Mouse (Mus musculus): ENCODE results near the gene Smco4. TPM values are rescaled to one million over a fixed set of nuclear protein-coding genes. Genes with fewer than 3 reads are reported as not detected.
"Not testable (repeated sequence)": the region's sequence is repeated elsewhere in the genome, so short reads cannot be mapped to it uniquely, and the experiment has no call there.

Smco4 gene
- polyA plus RNA-seq, 1 experiment from 2014 or later = 3.9 TPM

DNA sequence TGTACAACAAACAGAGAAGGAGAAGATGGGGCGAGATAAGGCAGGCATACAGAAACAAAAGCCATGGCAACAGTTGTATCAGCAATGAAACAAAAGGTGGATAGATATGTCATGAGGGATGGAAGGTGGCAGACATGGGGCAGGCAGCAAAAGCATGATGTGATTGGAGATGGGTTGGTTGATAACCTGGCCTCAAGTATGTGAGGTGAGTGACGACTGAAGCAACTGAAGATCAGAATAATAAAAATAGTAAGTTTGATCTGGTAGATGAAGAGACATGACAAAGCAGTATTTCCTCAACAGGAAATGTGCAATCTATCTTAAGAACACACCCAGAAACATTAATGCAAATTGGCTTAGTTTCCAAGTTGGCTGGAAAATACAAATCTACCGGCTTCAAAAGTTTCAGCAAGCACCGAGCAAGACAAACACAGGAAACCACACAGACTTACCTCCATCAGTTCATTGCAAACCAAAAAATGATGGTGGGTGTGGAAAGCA is 57.3 kb downstream of the Smco4 start:
- no peak overlapping the region for H3K27ac ChIP-seq (ENCODE audit: low read length)
- H3K9ac ChIP-seq (ENCODE audit: low read length) = no peak overlapping the region
- WGBS = 64% methylated on average over 4 of the region's 4 CpGs
- no peak overlapping the region for H3K4me2 ChIP-seq (ENCODE audit: low read depth, low read length)
- H3K4me1 ChIP-seq (ENCODE audit: control insufficient read depth, insufficient read depth, low read length) = no peaks in the 10 kb centered on the region
- no peaks in the 10 kb centered on the region for H3K27me3 ChIP-seq (ENCODE audit: control insufficient read depth, insufficient read depth, low read length)
- no peak for ATAC-seq (ENCODE audit: insufficient read depth, low FRiP score)
- no peaks in the 10 kb centered on the region for H3K9me3 ChIP-seq (replicated peaks; ENCODE audit: control insufficient read depth, low read length)
- no peaks in the 10 kb centered on the region for H3K36me3 ChIP-seq (ENCODE audit: control insufficient read depth, insufficient read depth, low read length)
- no peak overlapping the region for H3K4me3 ChIP-seq (replicated peaks; ENCODE audit: low read length)

GRCm38 (mm10) chr9:15551073-15551472 is 57.8 kb downstream of the Smco4 start:
- not testable (repeated sequence) for H3K9me3 ChIP-seq (replicated peaks; ENCODE audit: control insufficient read depth, low read length); H3K4me1 ChIP-seq (ENCODE audit: control insufficient read depth, insufficient read depth, low read length); H3K4me2 ChIP-seq (ENCODE audit: low read depth, low read length); H3K9ac ChIP-seq (ENCODE audit: low read length); H3K36me3 ChIP-seq (ENCODE audit: control insufficient read depth, insufficient read depth, low read length); H3K4me3 ChIP-seq (replicated peaks; ENCODE audit: low read length); ATAC-seq (ENCODE audit: insufficient read depth, low FRiP score); H3K27ac ChIP-seq (ENCODE audit: low read length); H3K27me3 ChIP-seq (ENCODE audit: control insufficient read depth, insufficient read depth, low read length)
- 83% methylated on average over 6 of the region's 6 CpGs for WGBS

DNA sequence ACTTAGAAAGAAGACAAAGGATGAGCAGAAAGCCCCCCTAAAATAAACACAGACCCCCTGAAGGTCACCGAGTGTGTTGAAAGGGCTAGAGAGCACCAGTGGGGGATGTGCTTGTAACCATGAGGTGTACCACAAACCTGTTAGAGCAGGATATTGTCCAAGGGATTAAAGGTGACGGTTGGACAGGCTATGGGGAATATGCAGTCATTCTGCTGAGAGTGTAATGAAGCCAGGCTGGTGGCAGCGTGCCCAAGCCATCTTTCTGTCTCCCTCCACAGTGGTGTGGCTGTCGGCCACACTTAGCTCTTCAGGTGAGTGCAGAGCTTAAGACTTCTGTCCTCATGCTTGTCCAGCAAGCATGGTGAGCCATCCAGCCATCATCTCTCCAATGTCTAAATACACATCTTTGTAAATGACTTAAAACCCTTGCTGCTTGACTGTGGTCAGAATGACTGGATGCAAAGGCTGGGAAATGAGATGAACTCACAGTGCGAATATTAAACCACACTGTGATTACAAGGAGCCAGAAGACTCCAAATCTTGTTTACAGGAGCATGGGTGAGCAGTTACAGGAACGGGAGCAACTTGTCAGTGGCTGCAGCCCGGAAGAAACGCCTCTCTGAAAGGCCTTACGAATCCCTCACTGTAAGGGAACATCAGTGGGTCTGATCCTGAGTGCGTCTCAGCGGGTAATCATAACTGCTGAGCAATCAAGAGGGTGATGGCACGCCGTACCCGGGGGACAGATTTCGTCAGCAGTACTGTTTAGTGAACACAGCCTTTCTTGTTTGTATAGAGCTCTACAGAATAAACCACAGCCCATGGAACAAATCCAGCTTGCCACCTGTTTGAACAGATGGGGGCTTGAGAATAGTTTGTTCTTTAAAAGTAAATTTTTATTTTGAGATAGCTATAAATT is 59.0 kb downstream of the Smco4 start:
- no peaks in the 10 kb centered on the region for H3K4me1 ChIP-seq (ENCODE audit: control insufficient read depth, insufficient read depth, low read length)
- no peak; the same call in 1 of the 2 replicates for ATAC-seq (ENCODE audit: insufficient read depth, low FRiP score)
- no peaks in the 10 kb centered on the region for H3K9me3 ChIP-seq (replicated peaks; ENCODE audit: control insufficient read depth, low read length)
- no peak overlapping the region for H3K4me3 ChIP-seq (replicated peaks; ENCODE audit: low read length)
- no peak overlapping the region for H3K9ac ChIP-seq (ENCODE audit: low read length)
- 45% methylated on average over 15 of the region's 15 CpGs for WGBS
- no peaks in the 10 kb centered on the region for H3K27me3 ChIP-seq (ENCODE audit: control insufficient read depth, insufficient read depth, low read length)
- no peak overlapping the region for H3K27ac ChIP-seq (ENCODE audit: low read length)
- no peak overlapping the region for H3K4me2 ChIP-seq (ENCODE audit: low read depth, low read length)
- H3K36me3 ChIP-seq (ENCODE audit: control insufficient read depth, insufficient read depth, low read length) = no peaks in the 10 kb centered on the region

- 82% methylated on average over 8 of the region's 8 CpGs for WGBS
- H3K9ac ChIP-seq (ENCODE audit: low read length) = no peak overlapping the region
Observed at GRCm38 (mm10) chr9:15553322-15553721, 60.1 kb downstream of the Smco4 start.

GRCm38 (mm10) chr9:15560451-15560850 is 67.2 kb downstream of the Smco4 start:
- Histone ChIP-seq H3K36me3 (ENCODE audit: control insufficient read depth, insufficient read depth, low read length) (no peaks in the 10 kb centered on the region), H3K4me1 (ENCODE audit: control insufficient read depth, insufficient read depth, low read length) (no peaks in the 10 kb centered on the region), H3K27ac (ENCODE audit: low read length) (no peak overlapping the region), H3K27me3 (ENCODE audit: control insufficient read depth, insufficient read depth, low read length) (no peaks in the 10 kb centered on the region), H3K4me2 (ENCODE audit: low read depth, low read length) (no peak overlapping the region), H3K9me3 (replicated peaks; ENCODE audit: control insufficient read depth, low read length) (0 out of 2 replicates have a peak, but pooled peaks cover 3% of the 10 kb centered on the region), H3K9ac (ENCODE audit: low read length) (no peak overlapping the region), H3K4me3 (replicated peaks; ENCODE audit: low read length) (no peak overlapping the region)
- ATAC-seq (ENCODE audit: insufficient read depth, low FRiP score) = no peak
- WGBS = 67% methylated on average over 3 of the region's 3 CpGs

More at GRCm38 (mm10) chr9:15553322-15553721, 60.1 kb downstream of the Smco4 start:
- H3K4me3 ChIP-seq (replicated peaks; ENCODE audit: low read length) = no peak overlapping the region
- H3K27ac ChIP-seq (ENCODE audit: low read length) = no peak overlapping the region
- no peaks in the 10 kb centered on the region for H3K4me1 ChIP-seq (ENCODE audit: control insufficient read depth, insufficient read depth, low read length)
- no peak for ATAC-seq (ENCODE audit: insufficient read depth, low FRiP score)
- H3K36me3 ChIP-seq (ENCODE audit: control insufficient read depth, insufficient read depth, low read length) = no peaks in the 10 kb centered on the region
- no peaks in the 10 kb centered on the region for H3K27me3 ChIP-seq (ENCODE audit: control insufficient read depth, insufficient read depth, low read length)
- no peak overlapping the region for H3K4me2 ChIP-seq (ENCODE audit: low read depth, low read length)
- no peaks in the 10 kb centered on the region for H3K9me3 ChIP-seq (replicated peaks; ENCODE audit: control insufficient read depth, low read length)

DNA sequence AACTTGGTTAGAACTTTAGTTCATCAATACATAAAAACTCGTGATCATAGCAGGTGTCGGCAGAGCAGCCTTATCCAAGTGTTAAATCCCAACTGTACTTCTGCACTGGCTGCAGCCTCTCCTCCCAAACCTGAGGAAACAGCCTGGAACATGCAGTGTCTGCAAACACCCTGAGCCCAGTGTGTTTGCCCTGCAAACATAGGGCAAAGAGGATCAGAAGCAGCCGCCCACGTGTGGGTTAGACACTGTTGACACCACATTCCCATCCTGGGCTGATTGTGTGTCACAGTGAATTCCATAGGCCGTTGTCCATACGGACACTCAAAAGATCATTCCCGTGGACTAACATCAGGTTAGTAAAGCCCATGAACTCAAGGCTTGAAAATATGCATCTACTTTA is 69.1 kb downstream of the Smco4 start:
- Histone ChIP-seq H3K36me3 (ENCODE audit: control insufficient read depth, insufficient read depth, low read length) (no peaks in the 10 kb centered on the region), H3K4me1 (ENCODE audit: control insufficient read depth, insufficient read depth, low read length) (no peaks in the 10 kb centered on the region), H3K4me2 (ENCODE audit: low read depth, low read length) (no peak overlapping the region), H3K27ac (ENCODE audit: low read length) (no peak overlapping the region), H3K27me3 (ENCODE audit: control insufficient read depth, insufficient read depth, low read length) (no peaks in the 10 kb centered on the region), H3K9me3 (replicated peaks; ENCODE audit: control insufficient read depth, low read length) (0 out of 2 replicates have a peak, but pooled peaks cover 3% of the 10 kb centered on the region), H3K4me3 (replicated peaks; ENCODE audit: low read length) (no peak overlapping the region), H3K9ac (ENCODE audit: low read length) (no peak overlapping the region)
- no peak for ATAC-seq (ENCODE audit: insufficient read depth, low FRiP score)
- WGBS = 60% methylated on average over 7 of the region's 7 CpGs

DNA sequence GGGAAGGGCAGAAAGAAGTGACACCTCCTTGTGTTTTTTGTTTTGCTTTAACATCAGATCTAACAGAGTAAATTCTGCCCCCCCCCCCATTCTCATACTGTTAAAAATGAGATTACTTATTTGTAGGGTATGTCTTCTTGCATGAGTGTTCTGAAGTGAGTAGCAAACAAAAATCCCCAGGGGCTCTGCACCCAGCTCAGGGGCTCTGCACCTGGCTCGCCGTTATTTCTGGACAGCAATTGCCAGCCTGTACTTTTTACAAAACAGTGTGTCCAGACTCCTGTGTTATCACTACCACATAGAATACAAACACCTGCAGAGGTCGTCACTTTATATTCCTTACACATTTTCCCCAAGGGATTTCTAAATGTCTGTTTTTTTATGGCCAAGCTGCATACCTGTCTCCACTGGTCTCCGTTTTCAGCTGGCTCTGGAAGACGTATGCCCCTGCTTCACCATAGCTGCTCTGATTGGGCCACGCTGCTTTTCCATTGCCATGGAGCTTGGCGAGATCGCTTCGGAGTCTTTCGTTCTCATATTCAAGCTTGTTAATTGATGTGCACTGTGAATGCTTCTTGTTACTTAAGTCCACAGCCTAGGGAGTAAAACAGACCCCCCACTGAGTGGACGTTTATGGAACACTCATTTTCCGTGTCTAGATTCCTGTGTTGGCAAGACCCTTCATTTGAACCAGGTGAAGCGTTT is 81.7 kb downstream of the Smco4 start:
- no peaks in the 10 kb centered on the region for H3K36me3 ChIP-seq (ENCODE audit: control insufficient read depth, insufficient read depth, low read length)
- H3K4me3 ChIP-seq (replicated peaks; ENCODE audit: low read length) = no peak overlapping the region
- H3K27ac ChIP-seq (ENCODE audit: low read length) = no peak overlapping the region
- no peaks in the 10 kb centered on the region for H3K4me1 ChIP-seq (ENCODE audit: control insufficient read depth, insufficient read depth, low read length)
- no peak overlapping the region for H3K4me2 ChIP-seq (ENCODE audit: low read depth, low read length)
- WGBS = 72% methylated on average over 13 of the region's 13 CpGs
- no peak for ATAC-seq (ENCODE audit: insufficient read depth, low FRiP score)
- no peaks in the 10 kb centered on the region for H3K9me3 ChIP-seq (replicated peaks; ENCODE audit: control insufficient read depth, low read length)
- no peak overlapping the region for H3K9ac ChIP-seq (ENCODE audit: low read length)
- no peaks in the 10 kb centered on the region for H3K27me3 ChIP-seq (ENCODE audit: control insufficient read depth, insufficient read depth, low read length)

GRCm38 (mm10) chr9:15578427-15578826 is 85.2 kb downstream of the Smco4 start:
- no peak overlapping the region for H3K9ac ChIP-seq (ENCODE audit: low read length)
- no peak overlapping the region for H3K4me2 ChIP-seq (ENCODE audit: low read depth, low read length)
- H3K36me3 ChIP-seq (ENCODE audit: control insufficient read depth, insufficient read depth, low read length) = no peaks in the 10 kb centered on the region
- H3K27me3 ChIP-seq (ENCODE audit: control insufficient read depth, insufficient read depth, low read length) = no peaks in the 10 kb centered on the region
- no peak overlapping the region for H3K4me3 ChIP-seq (replicated peaks; ENCODE audit: low read length)
- H3K9me3 ChIP-seq (replicated peaks; ENCODE audit: control insufficient read depth, low read length) = no peaks in the 10 kb centered on the region
- WGBS = 73% methylated on average over 1 of the region's 1 CpGs
- no peaks in the 10 kb centered on the region for H3K4me1 ChIP-seq (ENCODE audit: control insufficient read depth, insufficient read depth, low read length)
- H3K27ac ChIP-seq (ENCODE audit: low read length) = no peak overlapping the region
- no peak for ATAC-seq (ENCODE audit: insufficient read depth, low FRiP score)

DNA sequence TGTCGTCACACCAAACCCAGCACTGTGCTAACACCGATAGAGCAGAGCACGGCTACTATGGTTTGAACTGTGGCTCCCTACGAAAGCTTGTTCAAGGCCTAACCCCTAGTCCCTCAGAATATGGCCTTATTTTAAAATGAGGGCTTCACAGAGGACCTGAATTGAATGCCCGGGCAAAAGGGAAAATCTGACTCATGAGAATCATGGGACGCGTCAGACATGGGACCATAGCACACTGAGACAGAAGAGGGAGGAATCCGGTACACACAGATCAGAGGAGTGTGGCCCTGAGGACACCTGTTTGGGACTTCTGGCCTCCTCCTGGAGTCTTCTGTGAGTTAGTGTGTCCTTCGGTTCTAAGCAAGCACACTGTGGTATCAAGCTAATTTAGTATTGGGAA is 85.7 kb downstream of the Smco4 start:
- Histone ChIP-seq H3K27ac (ENCODE audit: low read length) (no peak overlapping the region), H3K4me2 (ENCODE audit: low read depth, low read length) (no peak overlapping the region), H3K4me1 (ENCODE audit: control insufficient read depth, insufficient read depth, low read length) (no peaks in the 10 kb centered on the region), H3K36me3 (ENCODE audit: control insufficient read depth, insufficient read depth, low read length) (no peaks in the 10 kb centered on the region), H3K4me3 (replicated peaks; ENCODE audit: low read length) (no peak overlapping the region), H3K9me3 (replicated peaks; ENCODE audit: control insufficient read depth, low read length) (no peaks in the 10 kb centered on the region), H3K27me3 (ENCODE audit: control insufficient read depth, insufficient read depth, low read length) (no peaks in the 10 kb centered on the region), H3K9ac (ENCODE audit: low read length) (no peak overlapping the region)
- 91% methylated on average over 9 of the region's 9 CpGs for WGBS
- no peak for ATAC-seq (ENCODE audit: insufficient read depth, low FRiP score)
